Mouse (Mus musculus) gastrocnemius, adult 8-10 months (tissue): ENCODE results near the gene Rgs2. TPM values are rescaled to one million over a fixed set of nuclear protein-coding genes. Genes with fewer than 3 reads are reported as not detected.

Source experiments
- DNase-seq, 2 experiments: peaks; one replicate each; pipeline ENCODE4 v3.0.0; 2022; ENCODE audit warnings: low spot score in 2 of 2
- total RNA-seq, 4 experiments: library from RNA; stranded (reverse); gene quantifications; 2 replicates each; pipeline ENCODE4 v1.2.4; 2022

Gene Rgs2
- total RNA-seq: 1 to 10 TPM; 3.4 to 5.5 (median 4.1) TPM

GRCm38 (mm10) chr1:144003904-144004740 lies at the start of gene Rgs2:
Rgs2 (minus strand) TSS chr1:144004161.
- DNase-seq: peak; percentile 91 to 92

DNA sequence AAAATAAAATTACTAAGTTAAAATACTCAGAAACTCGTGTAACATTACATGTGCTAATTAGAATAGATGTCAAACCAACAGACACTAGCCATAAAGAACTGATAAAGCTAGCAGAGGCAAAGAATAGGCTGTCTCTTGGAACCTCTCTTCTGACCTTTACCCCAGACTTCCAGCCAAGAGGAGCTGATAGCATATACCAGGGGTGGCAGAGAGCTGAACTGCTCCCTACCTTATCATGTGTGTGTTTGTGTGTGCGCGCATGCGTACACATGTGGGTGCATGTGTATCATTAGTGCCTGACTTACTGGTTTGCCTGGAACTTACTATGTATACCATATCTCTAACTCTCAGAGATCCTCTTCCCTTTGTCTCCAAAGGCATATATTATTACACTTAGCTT lies 49.4 kb upstream of the Rgs2 start:
- no peak for DNase-seq

- no peak for DNase-seq
Observed at GRCm38 (mm10) chr1:144041826-144042225, 37.9 kb upstream of the Rgs2 start.

DNA sequence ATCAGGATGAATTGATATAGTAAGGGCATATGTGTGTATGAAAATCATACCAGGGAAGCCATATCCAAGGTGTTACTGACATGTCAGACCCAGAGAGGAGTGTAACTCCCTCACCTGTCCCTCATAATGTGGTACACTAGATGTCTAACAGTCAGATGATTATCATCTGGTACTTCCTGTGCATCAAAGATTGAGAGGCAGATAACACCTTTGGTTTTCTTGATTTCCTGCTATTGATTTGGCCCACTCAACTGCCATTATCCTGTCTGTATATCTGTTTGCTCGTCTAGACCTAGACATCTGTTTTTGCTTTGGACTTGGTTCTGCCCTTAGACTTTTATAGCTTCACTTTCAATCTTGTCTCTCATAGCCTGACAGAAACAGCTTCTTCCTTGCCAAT lies 29.5 kb upstream of the Rgs2 start:
- no peak for DNase-seq

- DNase-seq: no peak
Observed at GRCm38 (mm10) chr1:144030499-144030898, 26.5 kb upstream of the Rgs2 start.

GRCm38 (mm10) chr1:144029679-144030078 lies 25.7 kb upstream of the Rgs2 start:
- no peak for DNase-seq

DNA sequence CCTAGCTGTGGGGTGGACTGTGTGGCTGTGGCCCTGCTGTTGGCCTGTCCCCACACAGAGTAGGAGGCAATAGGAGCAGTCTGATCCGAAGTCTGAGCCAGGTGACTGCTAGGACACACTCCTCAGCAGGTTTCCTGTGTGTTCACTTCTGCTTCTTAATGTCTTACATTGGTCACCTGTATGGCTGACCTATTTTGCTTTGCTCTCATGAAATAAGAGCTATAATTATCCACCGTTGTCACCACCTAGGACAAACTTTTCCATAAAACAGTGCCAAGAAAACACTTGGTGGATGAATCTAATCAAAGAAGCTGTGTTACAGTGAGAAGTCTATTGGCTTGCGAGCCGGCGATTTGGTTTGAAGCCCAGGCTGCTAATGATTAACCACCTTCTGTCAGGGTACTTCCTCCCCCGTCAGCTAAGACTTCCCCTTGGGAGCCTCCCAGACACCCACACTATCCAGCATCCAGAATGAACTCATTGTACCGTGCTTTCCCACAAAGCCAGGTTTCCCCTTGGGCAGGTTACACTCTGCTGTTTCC lies 14.5 kb upstream of the Rgs2 start:
- no peak for DNase-seq

DNA sequence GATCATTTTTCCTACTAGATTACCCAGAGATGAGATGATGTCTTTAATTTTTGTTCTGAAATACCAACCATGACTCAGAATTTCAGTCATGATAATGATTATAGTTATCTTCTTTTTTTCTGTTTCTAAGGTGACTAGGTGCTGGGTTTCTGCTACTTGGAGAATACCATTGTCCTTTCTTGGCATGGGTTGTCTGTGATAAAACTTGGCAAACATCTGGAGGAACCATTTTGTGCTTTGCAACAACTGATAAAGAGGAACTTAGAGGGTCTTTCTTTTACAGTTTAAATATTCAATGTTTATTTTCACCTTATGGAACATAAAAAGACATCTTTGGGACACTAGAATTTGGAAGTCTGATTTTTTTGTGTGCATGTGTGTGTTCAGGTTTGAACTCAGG lies 10.0 kb upstream of the Rgs2 start:
- DNase-seq: no peak

GRCm38 (mm10) chr1:144007341-144007740 lies 3.4 kb upstream of the Rgs2 start:
- DNase-seq: no peak

- peak; percentile 48 to 54 for DNase-seq
Observed at GRCm38 (mm10) chr1:144006542-144006941, 2.6 kb upstream of the Rgs2 start.

DNA sequence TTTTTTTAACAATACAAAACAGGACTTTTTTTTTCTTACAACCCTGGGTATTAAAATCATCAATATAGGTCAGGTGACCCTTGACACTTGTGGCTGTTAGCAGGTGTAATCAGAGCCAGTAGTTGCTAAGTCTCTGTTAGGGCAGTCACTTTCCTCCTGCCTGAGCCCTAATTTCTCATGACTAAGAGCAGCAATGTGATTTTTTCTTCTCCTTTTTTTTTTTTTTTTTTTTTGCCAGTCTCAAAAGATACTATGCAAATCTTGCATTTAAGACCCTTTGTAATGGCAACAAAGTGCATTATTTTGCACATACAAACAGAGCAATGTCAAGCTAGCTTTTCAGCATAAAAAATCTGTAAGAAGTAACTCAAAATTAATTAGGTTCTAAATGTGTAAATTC lies 1.7 kb upstream of the Rgs2 start:
- DNase-seq: no peak

GRCm38 (mm10) chr1:144004741-144005140 lies 780 bp upstream of the Rgs2 start:
- no peak for DNase-seq

GRCm38 (mm10) chr1:144003416-144003815 lies 545 bp downstream of the Rgs2 start:
- DNase-seq: no peak

- no peak for DNase-seq
Observed at GRCm38 (mm10) chr1:144002715-144003066, 1.3 kb downstream of the Rgs2 start.

DNA sequence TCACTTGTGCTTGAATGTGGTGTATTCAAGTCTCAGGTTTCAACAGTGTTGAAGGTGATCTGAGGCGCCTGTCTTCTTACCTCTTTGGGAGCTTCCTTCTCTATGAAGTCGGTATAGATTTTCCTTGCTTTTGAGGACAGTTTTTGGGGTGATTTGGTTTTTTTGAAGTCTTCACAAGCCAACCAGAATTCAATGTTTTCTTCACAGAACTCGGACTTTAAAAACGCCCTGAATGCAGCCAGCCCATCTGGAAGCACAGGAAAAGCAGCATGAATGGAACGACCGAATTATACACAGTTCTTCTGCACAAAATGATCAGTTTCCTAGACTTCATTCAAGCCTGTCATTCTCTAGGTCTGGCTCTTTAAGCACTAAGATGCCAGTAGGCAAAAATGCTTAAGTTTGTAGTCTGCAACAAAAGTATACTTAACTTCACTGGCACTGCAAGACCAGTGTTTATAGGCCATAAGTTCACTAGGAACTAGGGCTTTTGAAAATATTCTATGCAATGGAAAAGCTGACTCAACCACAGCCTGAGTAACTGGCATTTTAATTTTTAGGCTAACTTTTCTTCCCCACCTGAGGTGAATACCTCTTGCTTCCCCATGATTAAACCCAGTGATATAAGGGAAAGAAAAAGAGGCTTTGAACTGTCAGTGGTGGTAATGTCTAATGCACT lies 1.8 kb downstream of the Rgs2 start:
- no peak for DNase-seq

DNA sequence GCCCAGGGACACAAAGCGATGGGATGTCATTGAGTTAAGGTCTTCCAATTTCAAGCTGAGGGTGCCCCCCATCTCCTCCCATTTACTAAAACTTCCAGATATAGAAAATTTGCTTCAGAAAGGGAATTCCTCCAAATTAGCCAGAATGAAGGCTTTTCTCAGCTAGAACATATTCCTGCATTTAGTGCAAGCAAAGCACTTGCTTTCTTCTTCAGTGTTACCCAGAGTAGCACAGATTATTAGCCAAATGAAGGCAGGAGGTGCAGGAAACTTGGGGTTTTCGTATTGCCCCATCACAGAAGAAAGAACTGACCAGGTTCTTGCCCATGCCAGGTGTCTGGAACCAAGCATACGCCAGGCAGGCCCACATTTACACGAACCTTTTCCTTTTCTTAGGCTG lies 3.7 kb downstream of the Rgs2 start:
- no peak for DNase-seq

DNA sequence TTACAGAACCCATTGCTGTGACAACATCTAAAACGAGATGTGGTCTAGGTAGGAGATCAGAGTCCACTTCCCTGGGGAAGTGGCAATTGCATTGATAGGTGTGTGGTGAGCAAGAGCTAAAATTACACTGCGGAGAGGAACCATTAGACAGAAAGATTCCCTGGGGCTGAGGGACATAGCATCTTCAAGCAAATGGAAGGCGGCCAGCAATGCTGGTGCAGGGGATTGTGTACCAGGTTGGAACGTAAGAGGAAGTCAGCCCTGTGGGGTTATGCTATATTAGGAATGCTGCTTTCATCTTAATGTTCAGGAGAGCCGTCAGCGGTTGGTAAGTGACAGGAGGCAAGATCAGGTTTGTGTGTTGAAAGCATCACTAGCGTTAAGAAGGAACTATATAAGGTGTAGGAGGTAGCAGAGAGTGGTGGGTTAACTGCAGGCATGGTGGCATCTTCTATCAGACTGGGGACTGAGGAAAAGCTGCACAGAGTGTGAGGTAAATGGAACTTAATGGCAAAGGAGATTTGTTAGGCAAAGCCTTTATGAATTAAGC lies 4.5 kb downstream of the Rgs2 start:
- DNase-seq: no peak

GRCm38 (mm10) chr1:143993026-143993425 lies 10.9 kb downstream of the Rgs2 start:
- DNase-seq: no peak

GRCm38 (mm10) chr1:143992528-143992927 lies 11.4 kb downstream of the Rgs2 start:
- no peak for DNase-seq

DNA sequence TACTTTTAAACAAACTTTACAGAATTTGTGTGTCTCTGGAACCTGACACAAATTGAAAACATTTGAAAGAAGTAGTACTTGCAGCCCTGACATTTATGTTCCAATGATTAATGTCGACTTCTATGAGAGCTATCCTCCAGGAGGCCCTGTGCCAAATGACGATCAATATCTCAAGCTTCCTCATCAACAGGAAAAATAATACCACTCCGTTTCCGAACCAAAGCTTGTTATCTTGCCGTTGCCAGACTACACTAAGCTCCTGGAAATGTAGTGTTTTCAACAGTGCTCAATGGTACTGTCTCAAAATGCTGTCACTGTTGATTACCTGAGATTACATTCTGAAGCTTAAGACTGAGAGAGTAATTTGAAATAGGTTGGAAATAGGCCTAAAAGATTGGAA lies 13.7 kb downstream of the Rgs2 start:
- DNase-seq: no peak

- DNase-seq: no peak
Observed at GRCm38 (mm10) chr1:143989773-143990172, 14.2 kb downstream of the Rgs2 start.

DNA sequence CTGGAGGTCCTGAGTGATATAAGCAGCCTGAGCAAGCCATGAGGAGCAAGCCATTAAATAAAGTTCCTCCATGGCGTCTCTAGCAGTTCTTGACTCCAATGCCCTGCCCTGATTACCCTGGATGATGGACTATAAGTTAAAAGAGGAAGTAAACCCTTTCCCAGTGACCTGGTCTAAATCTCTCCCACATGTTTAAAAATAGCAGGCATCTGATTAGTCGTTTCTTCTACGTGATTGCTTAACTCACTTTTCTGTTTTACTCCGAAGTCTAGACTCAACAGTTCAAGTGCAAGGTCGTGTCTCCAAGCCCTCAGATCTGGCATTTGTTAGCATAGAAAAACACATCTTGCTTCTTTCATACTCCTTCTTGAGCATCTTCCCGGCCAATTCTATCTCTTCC lies 15.2 kb downstream of the Rgs2 start:
- DNase-seq: no peak
